In the genomic region with DNA sequence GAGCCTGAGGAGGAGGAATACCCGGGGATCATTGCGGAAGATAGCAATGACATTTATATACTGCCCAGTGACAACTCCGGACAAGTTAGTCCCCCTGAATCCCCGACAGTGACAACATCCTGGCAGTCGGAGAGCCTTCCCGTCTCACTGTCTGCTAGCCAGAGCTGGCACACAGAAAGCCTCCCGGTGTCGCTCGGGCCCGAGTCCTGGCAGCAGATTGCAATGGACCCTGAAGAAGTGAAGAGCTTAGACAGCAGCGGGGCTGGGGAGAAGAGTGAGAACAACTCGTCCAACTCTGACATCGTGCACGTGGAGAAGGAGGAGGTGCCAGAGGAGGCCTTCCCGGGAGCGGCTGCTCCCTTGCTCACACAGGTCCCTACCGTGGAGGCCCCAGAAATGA, we compare ENCODE assay signal across 18 mouse cellular contexts.
"Had no signal": no experiment of that assay in that cellular context is flagged by ENCODE, and none has a peak within 500 bp of the region (broad histone marks: within the 10 kb centered on the region; RNA-seq: fewer than 3 reads in every experiment).

No protein-coding gene starts in this region.

- H3K27ac ChIP-seq: midbrain, embryonic 10.5 days; midbrain, embryonic 12.5 days; neural tube, embryonic 13.5 days; neural tube, embryonic 15.5 days had no signal

- H3K4me3 ChIP-seq: midbrain, embryonic 10.5 days; midbrain, embryonic 12.5 days; myocyte; neural tube, embryonic 13.5 days; neural tube, embryonic 15.5 days had no signal

- H3K4me1 ChIP-seq: midbrain, embryonic 10.5 days; midbrain, embryonic 12.5 days; neural tube, embryonic 15.5 days had no signal

- H3K4me2 ChIP-seq: lung, embryonic 14.5 days; midbrain, embryonic 12.5 days; neural tube, embryonic 13.5 days; neural tube, embryonic 15.5 days had no signal

- DNase-seq: lung, adult 18-20 months; lung, embryonic 14.5 days; lung, postnatal 4 days; midbrain, embryonic 14.5 days; retina, postnatal 1 day; right cerebral cortex, adult 18-20 months; right cerebral cortex, postnatal 25 days; right cerebral cortex, postnatal 4 days; spleen, adult 18-20 months; thymus, adult 18-20 months; thymus, postnatal 14 days; thymus, postnatal 36 days had no signal

- ATAC-seq: midbrain, embryonic 16.5 days had no signal

- H3K9ac ChIP-seq: lung, embryonic 14.5 days; midbrain, embryonic 12.5 days; neural tube, embryonic 13.5 days; neural tube, embryonic 15.5 days had no signal

- H3K27me3 ChIP-seq: midbrain, embryonic 12.5 days; neural tube, embryonic 13.5 days; neural tube, embryonic 15.5 days had no signal

- H3K9me3 ChIP-seq: midbrain, embryonic 12.5 days; neural tube, embryonic 13.5 days; neural tube, embryonic 15.5 days had no signal
